Mouse (Mus musculus): Measurements from ENCODE around the gene Rad23b. TPM values are rescaled to one million over a fixed set of nuclear protein-coding genes. Genes with fewer than 3 reads are reported as not detected.
"Not testable (repeated sequence)": the region's sequence is repeated elsewhere in the genome, so short reads cannot be mapped to it uniquely, and the experiment has no call there.

The Rad23b gene
- 95.5 and 101 TPM in 2 replicates for polyA plus RNA-seq (2016; fragmentation: Nextera tagmentation; extraction: Ambion mirVana)

GRCm38 (mm10) chr4:55349452-55350218 is at the start of gene Rad23b:
TSS of gene Rad23b (plus strand) at chr4:55350043.
- H3K4me3 ChIP-seq (replicated peaks): peak within 1 kb of the TSS; percentile 91
- no peaks in the 10 kb centered on the region for H3K36me3 ChIP-seq
- peak; percentile 97 for ATAC-seq (ENCODE audit: insufficient number of reproducible peaks, insufficient read depth, low FRiP score, low TSS enrichment, low read depth)
- peak within 1 kb of the TSS; percentile 72 for H3K4me2 ChIP-seq
- peak within 1 kb of the TSS; percentile 93 for H3K9ac ChIP-seq (replicated peaks)
- H3K4me1 ChIP-seq (replicated peaks): peaks cover 13% of the 10 kb centered on the region
- H3K27ac ChIP-seq: peak within 1 kb of the TSS; percentile 94
- no peaks in the 10 kb centered on the region for H3K9me3 ChIP-seq
- WGBS: under 1% methylated on average over 77 of the region's 77 CpGs
- H3K27me3 ChIP-seq: no peaks in the 10 kb centered on the region

GRCm38 (mm10) chr4:55304121-55304520 is 45.7 kb upstream of the Rad23b start:
- ATAC-seq (ENCODE audit: insufficient number of reproducible peaks, insufficient read depth, low FRiP score, low TSS enrichment, low read depth): no peak
- Histone ChIP-seq H3K27ac (no peak overlapping the region), H3K4me2 (no peak overlapping the region), H3K4me1 (replicated peaks) (no peaks in the 10 kb centered on the region), H3K27me3 (no peaks in the 10 kb centered on the region), H3K36me3 (no peaks in the 10 kb centered on the region), H3K4me3 (replicated peaks) (no peak overlapping the region), H3K9ac (replicated peaks) (no peak overlapping the region), H3K9me3 (no peaks in the 10 kb centered on the region; the same call in 1 of the 2 replicates)
- WGBS: 85% methylated on average over 5 of the region's 5 CpGs

GRCm38 (mm10) chr4:55306636-55307035 is 43.2 kb upstream of the Rad23b start:
- no peaks in the 10 kb centered on the region for H3K4me1 ChIP-seq (replicated peaks)
- 79% methylated on average over 4 of the region's 4 CpGs for WGBS
- H3K36me3 ChIP-seq: no peaks in the 10 kb centered on the region
- no peaks in the 10 kb centered on the region; the same call in 1 of the 2 replicates for H3K9me3 ChIP-seq
- H3K4me3 ChIP-seq (replicated peaks): no peak overlapping the region
- H3K27ac ChIP-seq: no peak overlapping the region
- H3K27me3 ChIP-seq: no peaks in the 10 kb centered on the region
- no peak overlapping the region for H3K4me2 ChIP-seq
- H3K9ac ChIP-seq (replicated peaks): no peak overlapping the region
- no peak for ATAC-seq (ENCODE audit: insufficient number of reproducible peaks, insufficient read depth, low FRiP score, low TSS enrichment, low read depth)

GRCm38 (mm10) chr4:55316726-55317125 is 33.1 kb upstream of the Rad23b start:
- no peak overlapping the region for H3K27ac ChIP-seq
- no peak for ATAC-seq (ENCODE audit: insufficient number of reproducible peaks, insufficient read depth, low FRiP score, low TSS enrichment, low read depth)

GRCm38 (mm10) chr4:55318350-55318749 is 31.5 kb upstream of the Rad23b start:
- not testable (repeated sequence) for H3K4me2 ChIP-seq; H3K9me3 ChIP-seq; H3K27me3 ChIP-seq; H3K4me1 ChIP-seq (replicated peaks); H3K36me3 ChIP-seq; H3K9ac ChIP-seq (replicated peaks); ATAC-seq (ENCODE audit: insufficient number of reproducible peaks, insufficient read depth, low FRiP score, low TSS enrichment, low read depth); H3K27ac ChIP-seq; H3K4me3 ChIP-seq (replicated peaks)
- WGBS: 89% methylated on average over 9 of the region's 9 CpGs

More at GRCm38 (mm10) chr4:55316726-55317125, 33.1 kb upstream of the Rad23b start:
- no peaks in the 10 kb centered on the region for H3K27me3 ChIP-seq
- no peaks in the 10 kb centered on the region for H3K9me3 ChIP-seq
- H3K9ac ChIP-seq (replicated peaks): no peak overlapping the region
- H3K4me3 ChIP-seq (replicated peaks): no peak overlapping the region
- H3K4me2 ChIP-seq: no peak overlapping the region
- H3K4me1 ChIP-seq (replicated peaks): no peaks in the 10 kb centered on the region
- H3K36me3 ChIP-seq: no peaks in the 10 kb centered on the region
- WGBS: 17% methylated on average over 4 of the region's 4 CpGs

GRCm38 (mm10) chr4:55325786-55326518 is 23.9 kb upstream of the Rad23b start:
- Histone ChIP-seq H3K36me3 (no peaks in the 10 kb centered on the region), H3K9me3 (no peaks in the 10 kb centered on the region), H3K4me1 (replicated peaks) (no peaks in the 10 kb centered on the region), H3K4me2 (no peak overlapping the region), H3K27me3 (no peaks in the 10 kb centered on the region), H3K4me3 (replicated peaks) (no peak overlapping the region), H3K9ac (replicated peaks) (no peak overlapping the region), H3K27ac (no peak overlapping the region)
- WGBS: 63% methylated on average over 4 of the region's 4 CpGs
- ATAC-seq (ENCODE audit: insufficient number of reproducible peaks, insufficient read depth, low FRiP score, low TSS enrichment, low read depth): no peak

- WGBS: 70% methylated on average over 4 of the region's 4 CpGs
These were observed 22.3 kb upstream of the Rad23b start for GRCm38 (mm10) chr4:55327508-55327907.

GRCm38 (mm10) chr4:55328471-55328870 is 21.4 kb upstream of the Rad23b start:
- ATAC-seq (ENCODE audit: insufficient number of reproducible peaks, insufficient read depth, low FRiP score, low TSS enrichment, low read depth): no peak
- WGBS: 93% methylated on average over 11 of the region's 11 CpGs
- no peaks in the 10 kb centered on the region for H3K36me3 ChIP-seq
- H3K4me3 ChIP-seq (replicated peaks): no peak overlapping the region
- H3K27ac ChIP-seq: no peak overlapping the region
- no peaks in the 10 kb centered on the region for H3K27me3 ChIP-seq
- no peak overlapping the region for H3K9ac ChIP-seq (replicated peaks)
- no peak overlapping the region for H3K4me2 ChIP-seq
- H3K4me1 ChIP-seq (replicated peaks): no peaks in the 10 kb centered on the region
- H3K9me3 ChIP-seq: no peaks in the 10 kb centered on the region

More at GRCm38 (mm10) chr4:55327508-55327907, 22.3 kb upstream of the Rad23b start:
- Histone ChIP-seq H3K27me3 (no peaks in the 10 kb centered on the region), H3K4me1 (replicated peaks) (no peaks in the 10 kb centered on the region), H3K4me2 (no peak overlapping the region), H3K9ac (replicated peaks) (no peak overlapping the region), H3K27ac (no peak overlapping the region), H3K4me3 (replicated peaks) (no peak overlapping the region), H3K9me3 (no peaks in the 10 kb centered on the region), H3K36me3 (no peaks in the 10 kb centered on the region)
- ATAC-seq (ENCODE audit: insufficient number of reproducible peaks, insufficient read depth, low FRiP score, low TSS enrichment, low read depth): no peak

- ATAC-seq (ENCODE audit: insufficient number of reproducible peaks, insufficient read depth, low FRiP score, low TSS enrichment, low read depth); H3K9me3 ChIP-seq; H3K27ac ChIP-seq; H3K4me2 ChIP-seq; H3K27me3 ChIP-seq; H3K4me3 ChIP-seq (replicated peaks); H3K9ac ChIP-seq (replicated peaks); H3K36me3 ChIP-seq; H3K4me1 ChIP-seq (replicated peaks): not testable (repeated sequence)
- 88% methylated on average over 7 of the region's 7 CpGs for WGBS
These were observed 20.9 kb upstream of the Rad23b start for GRCm38 (mm10) chr4:55328928-55329327.

- no peak overlapping the region for H3K27ac ChIP-seq
These were observed 20.1 kb upstream of the Rad23b start for GRCm38 (mm10) chr4:55329621-55330346.

More at GRCm38 (mm10) chr4:55329621-55330346, 20.1 kb upstream of the Rad23b start:
- Histone ChIP-seq H3K4me1 (replicated peaks) (no peaks in the 10 kb centered on the region), H3K9ac (replicated peaks) (no peak overlapping the region), H3K4me2 (no peak overlapping the region), H3K9me3 (no peaks in the 10 kb centered on the region), H3K4me3 (replicated peaks) (no peak overlapping the region), H3K36me3 (no peaks in the 10 kb centered on the region), H3K27me3 (no peaks in the 10 kb centered on the region)
- WGBS: 58% methylated on average over 8 of the region's 8 CpGs
- no peak for ATAC-seq (ENCODE audit: insufficient number of reproducible peaks, insufficient read depth, low FRiP score, low TSS enrichment, low read depth)

Measured in limb, embryonic 12.5 days (tissue).